ENCODE assay signal across 10 mouse cellular contexts in the genomic region with DNA sequence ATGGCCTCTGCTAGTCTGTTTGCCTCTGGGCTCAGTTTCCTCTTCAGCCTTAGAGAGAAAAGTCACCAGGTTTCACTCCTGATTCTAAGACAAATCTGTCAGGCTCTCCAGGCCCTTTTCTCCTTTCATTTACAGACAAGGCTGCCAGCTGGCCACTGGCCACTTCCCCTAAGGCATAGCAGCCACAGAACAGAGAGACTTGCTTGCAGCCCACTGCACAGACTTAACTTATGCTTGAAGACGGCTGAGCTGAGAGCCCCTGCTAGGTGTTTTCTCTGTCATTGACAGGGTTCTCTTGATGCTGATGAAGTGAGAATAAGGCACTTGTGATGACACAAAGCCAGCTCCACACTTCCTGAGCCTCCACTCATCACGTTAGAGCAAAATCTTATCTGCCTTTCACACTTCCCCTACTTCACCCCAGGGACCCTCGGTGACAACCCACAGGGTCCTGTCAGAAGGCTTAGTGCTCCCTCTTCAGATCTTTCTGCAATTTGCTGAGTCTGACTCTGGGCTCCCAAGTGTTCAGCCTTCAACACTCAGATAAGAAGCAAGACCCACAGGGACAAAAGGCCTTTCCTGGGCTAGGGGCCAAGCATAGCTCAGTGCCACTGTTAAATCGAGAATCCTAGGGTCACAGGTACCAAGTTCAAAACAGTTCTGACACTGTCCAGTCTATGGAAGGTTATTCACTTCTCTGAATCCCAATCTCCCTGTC. TPM values are rescaled to one million over a fixed set of nuclear protein-coding genes. Genes with fewer than 3 reads are reported as not detected.
DNase-seq lines count a peak whose midpoint lies in the region; ATAC-seq and TF ChIP-seq lines count a peak whose summit lies in the region.
"Had no signal": no experiment of that assay in that cellular context is flagged by ENCODE, and none has a peak within 500 bp of the region (broad histone marks: within the 10 kb centered on the region; RNA-seq: fewer than 3 reads in every experiment).

No protein-coding gene starts in this region.

- peaks cover 87% of the 10 kb centered on the region for H3K27me3 ChIP-seq in heart, embryonic 14.5 days (ENCODE audit: control insufficient read depth, insufficient read depth, low read length)
- peaks cover 2% of the 10 kb centered on the region for H3K27me3 ChIP-seq in CH12.LX (replicated peaks)
- H3K27me3 ChIP-seq in heart, postnatal 0 days (ENCODE audit: control insufficient read depth, insufficient read depth, low read length): peaks cover 80% of the 10 kb centered on the region
- H3K27me3 ChIP-seq: liver, embryonic 12.5 days; midbrain, embryonic 13.5 days had no signal

- H3K9me3 ChIP-seq in heart, embryonic 14.5 days (ENCODE audit: control insufficient read depth, low read length): peaks cover under 1% of the 10 kb centered on the region; the same call in 1 of the 2 replicates
- no peaks in the 10 kb centered on the region for H3K9me3 ChIP-seq in CH12.LX (replicated peaks; ENCODE audit: low read length)
- no peaks in the 10 kb centered on the region for H3K9me3 ChIP-seq in heart, postnatal 0 days (replicated peaks; ENCODE audit: control insufficient read depth, low read length)
- H3K9me3 ChIP-seq: liver, embryonic 12.5 days; midbrain, embryonic 13.5 days had no signal

- intact Hi-C loops in heart, postnatal 14 days (cut with DNase I): no loop called here

- no peaks in the 10 kb centered on the region for H3K79me2 ChIP-seq in CH12.LX (replicated peaks; ENCODE audit: control insufficient read depth, extremely low read depth, insufficient read depth, poor library complexity, severe bottlenecking)

- H3K4me1 ChIP-seq in heart, embryonic 14.5 days (ENCODE audit: control insufficient read depth in 2 of 2, insufficient read depth in 2 of 2, low read length in 2 of 2): peaks cover 0 to 2% of the 10 kb centered on the region in 2 experiments; a peak in 2 of 4 replicates
- peaks cover 3 to 13% of the 10 kb centered on the region in 2 experiments; a peak in 3 of 4 replicates for H3K4me1 ChIP-seq in CH12.LX (ENCODE audit: control insufficient read depth in 1 of 2, insufficient read depth in 2 of 2)
- peaks cover 5% of the 10 kb centered on the region; the same call in 1 of the 2 replicates for H3K4me1 ChIP-seq in heart, postnatal 0 days (ENCODE audit: control insufficient read depth, insufficient read depth)
- H3K4me1 ChIP-seq: midbrain, embryonic 13.5 days had no signal

- under 1% methylated on average over 4 of the region's 4 CpGs for WGBS in heart, embryonic 14.5 days
- 5% methylated on average over 4 of the region's 4 CpGs for WGBS in heart, postnatal 0 days

- ATAC-seq in heart, embryonic 14.5 days (ENCODE audit: insufficient number of reproducible peaks, insufficient read depth, low FRiP score, low read depth): peak; percentile 84
- peak; percentile 78 for ATAC-seq in heart, postnatal 0 days (ENCODE audit: insufficient read depth, low read depth)
- ATAC-seq: liver, embryonic 12.5 days had no signal

- H3K4me3 ChIP-seq in heart, embryonic 14.5 days (ENCODE audit: control insufficient read depth in 1 of 2, insufficient read depth in 1 of 2, low read depth in 1 of 2, low read length in 2 of 2): no peak overlapping the region
- no peak overlapping the region for H3K4me3 ChIP-seq in CH12.LX (replicated peaks in 1 of 3; ENCODE audit: low read depth in 2 of 3, low read length in 2 of 3, poor library complexity in 1 of 3)
- no peak overlapping the region for H3K4me3 ChIP-seq in heart, postnatal 0 days (ENCODE audit: low read depth, low read length)
- H3K4me3 ChIP-seq: liver, embryonic 12.5 days; midbrain, embryonic 13.5 days had no signal

- peak in 1 of 2 experiments; percentile 30; a peak in 1 of 4 replicates for TF ChIP-seq CTCF in CH12.LX (conservative IDR thresholded peaks at IDR 0.05 in 1 of 2, IDR thresholded peaks at IDR 0.05 in 1 of 2; ENCODE audit: low read depth in 2 of 2, low read length in 2 of 2)
- no peak for TF ChIP-seq CTCF in heart, postnatal 0 days (IDR thresholded peaks at IDR 0.05; ENCODE audit: low read depth)

- dilution Hi-C loops in CH12.LX (cut with MboI; ENCODE audit: extremely low pct_ligation_motif_present, extremely low pct_unique_long_range_greater_than_20kb, low sequenced_read_pairs): no loop called here

- H3K9ac ChIP-seq in heart, embryonic 14.5 days (ENCODE audit: low read length): no peak overlapping the region
- H3K9ac ChIP-seq in CH12.LX (ENCODE audit: insufficient read depth, low read depth): no peak overlapping the region
- no peak overlapping the region for H3K9ac ChIP-seq in heart, postnatal 0 days (replicated peaks; ENCODE audit: low read depth, low read length)
- H3K9ac ChIP-seq: liver, embryonic 12.5 days; midbrain, embryonic 13.5 days had no signal

- in situ Hi-C loops in CH12.LX (cut with MboI; ENCODE audit: low pct_ligation_motif_present, low pct_unique_long_range_greater_than_20kb, low sequenced_read_pairs): no loop called here

- DNase-seq in heart, postnatal 14 days: no peak
- peak; percentile 35 for DNase-seq in CH12.LX (ENCODE audit: extremely low read depth)
- DNase-seq in Muller cell, postnatal 12 days (ENCODE audit: inconsistent ontology term): peak; percentile 12
- peak; percentile 32 for DNase-seq in heart, postnatal 0 days (ENCODE audit: low spot score)
- DNase-seq in ovary, postnatal 14 days (ENCODE audit: low spot score): no peak
- no peak for DNase-seq in layer of hippocampus, adult 9-10 months (ENCODE audit: low spot score)

- TF ChIP-seq POLR2A in CH12.LX (IDR thresholded peaks at IDR 0.05; ENCODE audit: low read depth, low read length): no peak

- no peak overlapping the region for H3K4me2 ChIP-seq in heart, embryonic 14.5 days (ENCODE audit: low read length)
- no peak overlapping the region for H3K4me2 ChIP-seq in CH12.LX (ENCODE audit: insufficient read depth, low read depth, poor library complexity, severe bottlenecking)
- H3K4me2 ChIP-seq in heart, postnatal 0 days (ENCODE audit: low read depth, low read length): no peak overlapping the region
- H3K4me2 ChIP-seq: liver, embryonic 12.5 days; midbrain, embryonic 13.5 days had no signal

- TF ChIP-seq EP300 in CH12.LX (IDR thresholded peaks at IDR 0.05; ENCODE audit: low read length): no peak
- TF ChIP-seq EP300 in heart, postnatal 0 days (IDR thresholded peaks at IDR 0.05; ENCODE audit: low read depth): no peak

- H3K27ac ChIP-seq in heart, embryonic 14.5 days (replicated peaks in 1 of 2; ENCODE audit: control insufficient read depth in 1 of 2, insufficient read depth in 1 of 2, low read depth in 2 of 2, low read length in 2 of 2): no peak overlapping the region
- no peak overlapping the region for H3K27ac ChIP-seq in CH12.LX (ENCODE audit: insufficient read depth, low read depth)
- no peak overlapping the region for H3K27ac ChIP-seq in heart, postnatal 0 days (ENCODE audit: low read depth)
- H3K27ac ChIP-seq: liver, embryonic 12.5 days; midbrain, embryonic 13.5 days had no signal

- no peaks in the 10 kb centered on the region for H3K36me3 ChIP-seq in heart, embryonic 14.5 days (ENCODE audit: control insufficient read depth, insufficient read depth, low read length)
- H3K36me3 ChIP-seq in CH12.LX (replicated peaks in 1 of 2; ENCODE audit: control insufficient read depth in 1 of 2, insufficient read depth in 1 of 2, low read length in 1 of 2): no peaks in the 10 kb centered on the region
- H3K36me3 ChIP-seq in heart, postnatal 0 days (replicated peaks; ENCODE audit: control insufficient read depth, insufficient read depth, low read length): no peaks in the 10 kb centered on the region
- H3K36me3 ChIP-seq: liver, embryonic 12.5 days; midbrain, embryonic 13.5 days had no signal

- TF ChIP-seq RAD21 in CH12.LX (IDR thresholded peaks at IDR 0.05; ENCODE audit: low read depth, low read length): peak; percentile 16

TF ChIP-seq in CH12.LX, 34 proteins besides CTCF, POLR2A, EP300 and RAD21:
- no peak for TF ChIP-seq MAZ (IDR thresholded peaks at IDR 0.05; ENCODE audit: low read depth, low read length)
- no peak for TF ChIP-seq MAX (IDR thresholded peaks at IDR 0.05; ENCODE audit: low read length)
- no peak for TF ChIP-seq TCF12 (IDR thresholded peaks at IDR 0.05; ENCODE audit: low read depth, low read length)
- no peak for TF ChIP-seq MAFK (IDR thresholded peaks at IDR 0.05; ENCODE audit: insufficient replicate concordance, low read length)
- TF ChIP-seq JUN (IDR thresholded peaks at IDR 0.05; ENCODE audit: insufficient read depth, low read depth, low read length): no peak
- no peak for TF ChIP-seq ZC3H11A (IDR thresholded peaks at IDR 0.05; ENCODE audit: low read depth, low read length)

RNA-seq across cellular contexts. Expression of gene Myh11, which starts 25.8 kb away (rescaled TPM):
- polyA plus RNA-seq in heart, embryonic 14.5 days (2014; fragmentation: Nextera tagmentation; extraction: Ambion mirVana): 0.57 and 1.9 TPM in 2 replicates
- total RNA-seq in heart, postnatal 14 days (2021): 10 to 100 TPM; 19.6 to 28.4 TPM
- total RNA-seq in CH12.LX (2012; rRNA removed) (0.04 TPM in 2 replicates), CH12.LX (2014; rRNA removed) (0.04 and 0.05 TPM in 2 replicates)
- polyA plus RNA-seq in CH12.LX (2012; ENCODE audit: insufficient read length, low read depth): 0.06 and 0.18 TPM in 2 replicates
- 4.5 and 104 TPM in 2 replicates for total RNA-seq in heart, postnatal 0 days (2014; rRNA removed; ENCODE audit: low replicate concordance)
- polyA plus RNA-seq in heart, postnatal 0 days (2015; fragmentation: Nextera tagmentation; extraction: Ambion mirVana): 3.1 and 3.3 TPM in 2 replicates
- total RNA-seq: neutrophil, adult 5-6 weeks had no signal

RNA-seq across cellular contexts. Expression of gene Fopnl, which starts 51.8 kb away (rescaled TPM):
- 123 and 131 TPM in 2 replicates for polyA plus RNA-seq in heart, embryonic 14.5 days (2014; fragmentation: Nextera tagmentation; extraction: Ambion mirVana)
- total RNA-seq in heart, postnatal 14 days (2021): 10 to 100 TPM; 62.7 to 66.2 TPM
- total RNA-seq in CH12.LX (2012; rRNA removed) (32.8 and 38.5 TPM in 2 replicates), CH12.LX (2014; rRNA removed) (153 and 159 TPM in 2 replicates)
- 54.9 and 56.8 TPM in 2 replicates for polyA plus RNA-seq in CH12.LX (2012; ENCODE audit: insufficient read length, low read depth)
- 93.2 and 110 TPM in 2 replicates for total RNA-seq in heart, postnatal 0 days (2014; rRNA removed; ENCODE audit: low replicate concordance)
- polyA plus RNA-seq in heart, postnatal 0 days (2015; fragmentation: Nextera tagmentation; extraction: Ambion mirVana): 130 TPM in 2 replicates

Comparison
In these comparisons a context has a peak if more than half of its experiments do, and no peak if none do; other contexts are left out.
1. DNase-seq: peak in CH12.LX (single experiment), Muller cell, postnatal 12 days (single experiment) and heart, postnatal 0 days (single experiment); none in heart, postnatal 14 days (0 of 2), ovary, postnatal 14 days (single experiment) and layer of hippocampus, adult 9-10 months (single experiment).